Mouse (Mus musculus) MEL-GATA-1-ER (cell line): ENCODE measurements around the gene Olfr536.
"Not testable (repeated sequence)": the region's sequence is repeated elsewhere in the genome, so short reads cannot be mapped to it uniquely, and the experiment has no call there.

ENCODE experiments used
- DNase-seq: peaks from one replicate; pipeline ENCODE4 v3.0.0-alpha.2; 2012; ENCODE audit warnings: low read depth; ENCODE audit errors: extremely low read depth

Gene Olfr536

DNA sequence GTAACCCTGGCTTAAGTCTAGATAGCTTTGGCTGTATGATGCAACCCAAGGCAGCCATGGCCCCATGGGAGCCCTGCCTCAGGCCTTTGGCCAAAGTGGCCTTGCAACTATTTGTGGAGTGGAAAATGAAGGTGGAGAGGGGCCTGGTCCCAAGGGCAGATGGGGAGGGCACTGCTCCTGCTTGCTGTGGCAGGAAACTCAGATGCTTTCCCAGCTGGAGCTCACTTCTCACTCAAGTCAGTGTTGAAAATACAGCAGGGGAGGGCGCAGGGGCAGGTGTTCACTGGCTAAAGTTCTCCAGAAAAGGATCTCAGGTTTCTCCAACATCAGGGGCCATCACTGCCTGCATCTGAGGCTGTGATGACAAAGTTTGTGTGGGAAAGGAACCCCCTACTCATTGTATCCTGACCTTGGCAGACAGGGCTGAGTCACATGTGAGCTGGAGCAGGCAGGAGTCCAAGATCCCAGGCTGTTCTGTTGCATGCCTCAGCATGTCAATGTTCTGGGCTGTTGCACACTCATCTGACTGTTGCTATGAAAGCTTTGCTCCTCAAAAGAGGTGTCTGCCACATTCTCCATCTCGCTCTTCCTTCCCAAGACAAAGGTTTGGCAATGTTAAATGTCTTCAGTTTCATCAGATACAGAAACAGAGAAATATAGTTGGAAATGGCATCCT, at the start of gene Olfr536:
Olfr536 (minus strand) TSS at position 51 of the 676 bp plus-strand sequence.
- DNase-seq = not testable (repeated sequence)

DNA sequence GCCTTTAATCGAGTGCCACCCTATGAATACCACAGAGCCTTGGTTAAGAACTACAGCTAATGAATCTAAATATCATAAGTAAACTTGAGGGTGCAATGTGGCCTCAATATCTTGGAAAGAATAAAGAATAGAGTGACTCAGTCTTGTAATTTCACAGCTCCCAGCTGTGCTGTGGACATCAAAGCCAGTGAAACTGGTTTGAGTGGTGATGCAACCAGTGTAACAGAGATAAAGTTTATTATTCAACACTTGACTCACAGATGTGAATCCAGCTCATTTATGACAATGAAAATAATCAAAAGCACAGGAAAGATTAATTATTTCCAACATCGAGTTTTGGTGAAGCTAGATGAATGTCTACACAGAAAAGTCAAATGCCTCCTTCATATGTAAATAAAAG, 32.5 kb upstream of the Olfr536 start:
- no peak for DNase-seq

DNA sequence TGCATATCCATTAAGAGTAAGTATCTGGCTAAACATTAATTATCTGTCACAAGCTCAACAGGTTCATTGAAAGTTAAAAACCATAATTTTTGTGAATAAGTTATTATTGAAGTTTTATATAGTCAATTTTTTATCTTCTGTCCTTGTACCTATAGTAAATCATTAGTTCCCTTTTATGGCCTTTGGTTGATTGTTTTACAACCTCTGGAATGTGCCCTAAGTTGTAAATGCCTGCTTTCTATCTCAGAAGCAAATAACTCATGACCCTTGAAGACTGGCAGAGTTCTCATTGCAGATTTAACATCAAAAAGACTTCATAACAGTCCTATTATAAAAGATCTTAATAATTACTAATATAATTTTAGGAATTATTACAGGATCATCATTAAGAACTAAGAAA, 12.5 kb downstream of the Olfr536 start:
- no peak for DNase-seq

DNA sequence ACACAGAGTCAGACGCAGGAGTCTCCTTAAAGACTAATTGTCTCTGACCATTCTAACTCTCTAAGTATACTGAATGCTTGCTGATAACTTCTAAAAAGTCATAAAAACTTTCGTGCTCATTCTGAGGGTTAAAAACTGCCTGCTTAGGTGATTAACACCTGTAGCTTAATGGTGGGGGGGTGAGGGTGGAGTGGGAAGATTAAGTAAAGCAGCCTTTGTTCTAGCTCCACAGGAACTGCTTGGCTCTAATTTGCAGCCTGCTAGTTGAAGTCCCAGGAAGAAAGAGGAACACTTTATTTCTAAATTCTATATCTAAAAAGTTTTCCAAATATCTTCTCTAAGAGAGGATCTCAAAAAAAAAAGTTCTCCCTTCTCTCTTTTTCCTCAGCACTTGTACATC, 13.0 kb downstream of the Olfr536 start:
- DNase-seq = no peak

DNA sequence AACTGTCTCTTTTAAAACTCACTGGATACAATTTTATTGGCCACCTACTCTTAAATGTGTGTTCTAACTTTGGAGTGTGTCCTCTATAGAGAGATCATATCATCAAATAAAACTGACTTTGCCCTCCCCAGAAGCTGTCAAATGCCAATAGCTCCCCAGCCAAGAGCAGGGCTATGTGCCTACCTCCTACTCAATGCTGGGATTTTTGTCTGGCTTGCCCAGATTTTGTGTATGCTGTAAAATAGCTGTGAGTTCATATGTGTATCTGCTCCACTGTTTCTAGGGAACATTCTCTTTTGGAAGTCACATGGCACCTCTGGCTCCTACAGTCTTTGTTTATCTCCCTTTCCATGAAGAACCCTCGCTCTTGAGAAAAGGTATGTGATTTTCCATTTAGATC, 18.2 kb downstream of the Olfr536 start:
- no peak for DNase-seq

DNA sequence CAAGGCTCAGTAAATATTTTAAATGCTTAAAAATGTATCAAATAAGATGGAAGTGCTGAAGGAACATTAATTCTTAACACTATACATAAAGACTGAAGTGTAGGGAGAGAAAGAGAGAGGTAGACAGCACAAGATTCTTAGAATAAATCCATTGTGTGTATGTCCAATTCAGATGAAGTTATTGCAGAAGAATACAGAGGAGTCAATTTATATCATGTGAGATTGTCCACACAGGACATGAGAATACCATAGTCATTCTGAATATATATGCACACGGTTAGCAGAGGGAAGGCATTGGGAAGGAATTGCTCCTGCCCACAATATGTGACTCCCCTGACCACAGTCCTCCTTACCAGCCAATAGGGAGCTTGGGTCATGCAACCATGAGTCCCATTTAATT, 23.3 kb downstream of the Olfr536 start, which contains the start of gene Olfr535:
Olfr535 (plus strand) TSS at position 301 of the 400 bp plus-strand sequence.
- DNase-seq = no peak

DNA sequence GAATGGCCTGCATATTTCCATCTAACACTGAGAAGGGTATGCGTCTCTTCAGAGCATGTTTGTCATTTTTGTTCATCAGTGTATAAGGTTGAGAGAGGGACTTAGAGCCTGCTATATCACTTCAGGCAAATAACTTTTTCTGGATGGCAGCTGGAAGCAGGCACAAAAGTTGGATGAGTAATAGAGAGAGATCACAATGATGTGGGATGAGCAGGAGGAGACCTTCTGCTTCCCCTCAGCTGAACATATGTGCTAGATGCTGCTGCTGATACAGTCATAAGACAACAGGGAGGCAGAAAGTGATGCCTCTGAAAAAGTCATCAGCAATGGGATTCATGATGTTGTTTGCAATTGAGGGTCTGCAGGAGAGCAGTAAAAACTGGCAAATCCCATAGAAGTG, 28.5 kb downstream of the Olfr536 start:
- DNase-seq = no peak

DNA sequence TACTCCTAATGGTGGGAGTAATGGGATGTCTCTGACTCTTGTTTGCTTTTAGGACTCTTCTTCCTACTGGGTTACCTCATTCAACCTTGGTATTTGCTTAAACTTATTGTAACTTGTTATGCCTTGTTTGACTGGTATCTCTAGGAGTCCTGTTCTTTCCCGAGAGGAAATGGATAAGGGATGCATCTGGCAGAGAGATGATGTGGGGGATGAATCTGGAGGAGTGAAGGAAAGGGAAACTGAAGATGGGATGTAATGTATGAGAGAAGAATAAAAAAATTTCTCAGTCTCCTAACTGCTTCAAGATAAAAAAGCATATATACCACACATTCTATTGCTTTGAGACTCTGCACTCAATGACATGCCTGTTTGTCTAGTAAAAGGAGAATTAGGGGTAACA, 29.3 kb downstream of the Olfr536 start:
- DNase-seq = no peak

DNA sequence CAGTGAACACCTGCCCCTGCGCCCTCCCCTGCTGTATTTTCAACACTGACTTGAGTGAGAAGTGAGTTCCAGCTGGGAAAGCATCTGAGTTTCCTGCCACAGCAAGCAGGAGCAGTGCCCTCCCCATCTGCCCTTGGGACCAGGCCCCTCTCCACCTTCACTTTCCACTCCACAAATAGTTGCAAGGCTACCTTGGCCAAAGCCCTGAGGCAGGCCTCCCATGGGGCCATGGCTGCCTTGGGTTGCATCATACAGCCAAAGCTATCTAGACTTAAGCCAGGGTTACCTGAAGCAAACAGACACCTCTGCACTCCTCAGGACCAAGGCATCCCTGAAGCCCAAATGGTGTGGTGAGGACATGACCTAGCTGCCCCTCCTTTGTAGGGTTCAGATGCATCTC, 44.1 kb downstream of the Olfr536 start, which contains the start of gene Olfr533:
Olfr533 (plus strand) TSS at position 301 of the 400 bp plus-strand sequence.
- DNase-seq = not testable (repeated sequence)
